Mouse (Mus musculus) retina, embryonic 14.5 days (tissue): ENCODE data around the gene Rapgef2.

Source experiments
- DNase-seq: peaks from one replicate; pipeline ENCODE4 v3.0.0-alpha.2; 2015; ENCODE audit warnings: low spot score

The Rapgef2 gene

GRCm38 (mm10) chr3:79023735-79024328, 262.5 kb downstream of the Rapgef2 start:
- no peak for DNase-seq

- DNase-seq, result no peak
Measured at GRCm38 (mm10) chr3:79022690-79023089, 263.6 kb downstream of the Rapgef2 start.

- no peak for DNase-seq
Measured at GRCm38 (mm10) chr3:79017440-79017839, 268.9 kb downstream of the Rapgef2 start.

GRCm38 (mm10) chr3:79016830-79017229, 269.5 kb downstream of the Rapgef2 start:
- DNase-seq, result no peak

GRCm38 (mm10) chr3:79015621-79016474, 270.5 kb downstream of the Rapgef2 start:
- DNase-seq, result no peak
